In the genomic region with DNA sequence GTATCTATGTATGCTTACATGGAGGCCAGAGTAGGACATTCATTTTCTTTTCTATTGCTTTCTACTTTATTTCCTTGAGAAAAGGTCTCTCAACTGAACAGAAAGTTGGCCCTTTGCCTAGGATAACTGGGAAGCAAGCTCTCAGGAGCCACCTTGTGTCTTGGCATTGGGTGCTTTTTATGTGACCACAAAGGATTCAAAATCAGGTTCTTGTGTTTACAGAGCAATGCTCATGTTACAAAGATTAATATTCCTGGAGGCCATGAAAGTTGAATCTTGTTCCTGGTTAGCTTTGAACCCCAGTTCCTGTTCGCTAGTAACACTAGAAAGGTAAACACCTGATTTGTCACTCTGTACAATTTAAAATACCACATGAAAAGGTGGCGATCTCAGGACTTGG, we compare ENCODE assay signal across 22 mouse cellular contexts.
DNase-seq lines count a peak whose midpoint lies in the region; ATAC-seq and TF ChIP-seq lines count a peak whose summit lies in the region.
"Had no signal": no experiment of that assay in that cellular context is flagged by ENCODE, and none has a peak within 500 bp of the region (broad histone marks: within the 10 kb centered on the region; RNA-seq: fewer than 3 reads in every experiment).

No protein-coding gene starts in this region.

- no peak overlapping the region for H3K4me3 ChIP-seq in embryonic facial prominence, embryonic 14.5 days (ENCODE audit: low read depth, low read length)
- no peak overlapping the region for H3K4me3 ChIP-seq in embryonic facial prominence, embryonic 10.5 days
- H3K4me3 ChIP-seq in lung, embryonic 14.5 days (ENCODE audit: low read depth, low read length): no peak overlapping the region
- no peak overlapping the region for H3K4me3 ChIP-seq in lung, postnatal 0 days (ENCODE audit: low read depth, low read length)
- H3K4me3 ChIP-seq in hindbrain, embryonic 10.5 days: no peak overlapping the region

- H3K9ac ChIP-seq in embryonic facial prominence, embryonic 14.5 days (ENCODE audit: low read depth, low read length): no peak overlapping the region
- no peak overlapping the region for H3K9ac ChIP-seq in lung, embryonic 14.5 days
- no peak overlapping the region for H3K9ac ChIP-seq in lung, postnatal 0 days (replicated peaks; ENCODE audit: low read depth)

- no peaks in the 10 kb centered on the region for H3K36me3 ChIP-seq in embryonic facial prominence, embryonic 14.5 days (ENCODE audit: control insufficient read depth, insufficient read depth, low read length)
- H3K36me3 ChIP-seq in embryonic facial prominence, embryonic 10.5 days (replicated peaks): no peaks in the 10 kb centered on the region
- no peaks in the 10 kb centered on the region for H3K36me3 ChIP-seq in lung, embryonic 14.5 days (ENCODE audit: insufficient read depth)
- H3K36me3 ChIP-seq in lung, postnatal 0 days (ENCODE audit: insufficient read depth, low read length): no peaks in the 10 kb centered on the region
- no peaks in the 10 kb centered on the region for H3K36me3 ChIP-seq in hindbrain, embryonic 10.5 days
- H3K36me3 ChIP-seq: G1E had no signal

- H3K4me2 ChIP-seq in embryonic facial prominence, embryonic 14.5 days (ENCODE audit: low read depth, low read length): no peak overlapping the region
- no peak overlapping the region for H3K4me2 ChIP-seq in lung, embryonic 14.5 days
- H3K4me2 ChIP-seq in lung, postnatal 0 days (replicated peaks; ENCODE audit: low read depth, low read length): no peak overlapping the region

- TF ChIP-seq CTCF in lung, embryonic 14.5 days (IDR thresholded peaks at IDR 0.05; ENCODE audit: low read depth): no peak
- no peak for TF ChIP-seq CTCF in lung, postnatal 0 days (IDR thresholded peaks at IDR 0.05)

- peak; percentile 71 for DNase-seq in embryonic facial prominence, embryonic 14.5 days (ENCODE audit: low spot score)
- DNase-seq in embryonic facial prominence, embryonic 10.5 days (ENCODE audit: low spot score): no peak
- peak; percentile 3 for DNase-seq in lung, embryonic 14.5 days
- DNase-seq in lung, postnatal 0 days (ENCODE audit: low spot score): no peak
- peak; percentile 12 for DNase-seq in 3T3-L1 (ENCODE audit: low read depth, low spot score)
- no peak for DNase-seq in hindbrain, embryonic 10.5 days (ENCODE audit: low spot score)
- DNase-seq: adrenal gland, adult 2 months; adrenal gland, adult 8-10 months; adrenal gland, postnatal 10 days; adrenal gland, postnatal 14 days; adrenal gland, postnatal 25 days; adrenal gland, postnatal 36 days; B cell, adult 2 months; cerebellum, adult 11 months; cerebellum, adult 11-12 months; cerebellum, adult 18-20 months; cerebellum, adult 2 months had no signal

- no peaks in the 10 kb centered on the region for H3K27me3 ChIP-seq in embryonic facial prominence, embryonic 14.5 days (replicated peaks; ENCODE audit: control insufficient read depth, insufficient read depth, low read length)
- H3K27me3 ChIP-seq in embryonic facial prominence, embryonic 10.5 days (replicated peaks; ENCODE audit: low read depth, poor library complexity, severe bottlenecking): no peaks in the 10 kb centered on the region
- H3K27me3 ChIP-seq in lung, embryonic 14.5 days (ENCODE audit: insufficient read depth, low read length): no peaks in the 10 kb centered on the region
- H3K27me3 ChIP-seq in lung, postnatal 0 days (replicated peaks; ENCODE audit: insufficient read depth, low read length): no peaks in the 10 kb centered on the region
- no peaks in the 10 kb centered on the region for H3K27me3 ChIP-seq in hindbrain, embryonic 10.5 days (ENCODE audit: insufficient read depth, poor library complexity, severe bottlenecking)
- H3K27me3 ChIP-seq: CH12.LX, Patski had no signal

- H3K4me1 ChIP-seq in embryonic facial prominence, embryonic 14.5 days (ENCODE audit: control insufficient read depth, insufficient read depth, low read length): no peaks in the 10 kb centered on the region
- no peaks in the 10 kb centered on the region for H3K4me1 ChIP-seq in embryonic facial prominence, embryonic 10.5 days
- no peaks in the 10 kb centered on the region for H3K4me1 ChIP-seq in lung, embryonic 14.5 days (ENCODE audit: insufficient read depth)
- no peaks in the 10 kb centered on the region for H3K4me1 ChIP-seq in lung, postnatal 0 days (ENCODE audit: insufficient read depth, low read depth, low read length)
- H3K4me1 ChIP-seq in hindbrain, embryonic 10.5 days (replicated peaks): no peaks in the 10 kb centered on the region

- no peak overlapping the region for H3K27ac ChIP-seq in embryonic facial prominence, embryonic 14.5 days (replicated peaks; ENCODE audit: low read depth, low read length)
- H3K27ac ChIP-seq in embryonic facial prominence, embryonic 10.5 days (replicated peaks): no peak overlapping the region
- H3K27ac ChIP-seq in lung, embryonic 14.5 days (ENCODE audit: low read depth): no peak overlapping the region
- no peak overlapping the region for H3K27ac ChIP-seq in lung, postnatal 0 days (ENCODE audit: low read length)
- H3K27ac ChIP-seq in hindbrain, embryonic 10.5 days: no peak overlapping the region

- peak; percentile 53; the same call in 1 of the 2 replicates for ATAC-seq in embryonic facial prominence, embryonic 14.5 days (ENCODE audit: low read depth)
- ATAC-seq in lung, embryonic 14.5 days (ENCODE audit: insufficient read depth): no peak
- ATAC-seq in lung, postnatal 0 days: no peak
- ATAC-seq: activated CD4-positive, CD25-positive, alpha-beta regulatory T cell, adult 4 months; CD4-positive, CD25-positive, alpha-beta regulatory T cell, adult 4 months; Patski had no signal

- 60% methylated on average over 2 of the region's 2 CpGs for WGBS in embryonic facial prominence, embryonic 14.5 days
- 75% methylated on average over 2 of the region's 2 CpGs for WGBS in embryonic facial prominence, embryonic 10.5 days
- WGBS in lung, embryonic 14.5 days: 52% methylated on average over 2 of the region's 2 CpGs
- 59% methylated on average over 2 of the region's 2 CpGs for WGBS in lung, postnatal 0 days
- WGBS in hindbrain, embryonic 10.5 days: 80% methylated on average over 2 of the region's 2 CpGs

- H3K9me3 ChIP-seq in embryonic facial prominence, embryonic 14.5 days (ENCODE audit: control insufficient read depth, low read length): no peaks in the 10 kb centered on the region
- H3K9me3 ChIP-seq in embryonic facial prominence, embryonic 10.5 days: no peaks in the 10 kb centered on the region
- no peaks in the 10 kb centered on the region for H3K9me3 ChIP-seq in lung, embryonic 14.5 days (ENCODE audit: low read depth, low read length)
- no peaks in the 10 kb centered on the region for H3K9me3 ChIP-seq in lung, postnatal 0 days (ENCODE audit: low read length)
- no peaks in the 10 kb centered on the region for H3K9me3 ChIP-seq in hindbrain, embryonic 10.5 days
- H3K9me3 ChIP-seq: G1E had no signal

- no peak for TF ChIP-seq EP300 in lung, postnatal 0 days (IDR thresholded peaks at IDR 0.05)

Comparison
In these comparisons a context has a peak if more than half of its experiments do, and no peak if none do; other contexts are left out.
1. DNase-seq: peak in embryonic facial prominence, embryonic 14.5 days (single experiment), lung, embryonic 14.5 days (single experiment) and 3T3-L1 (single experiment); none in embryonic facial prominence, embryonic 10.5 days (single experiment), lung, postnatal 0 days (single experiment) and hindbrain, embryonic 10.5 days (single experiment).